Mouse (Mus musculus) v-Abl transformed pro-B cells (cell line): ENCODE measurements around the gene Mageb2.
"Not testable (repeated sequence)": the region's sequence is repeated elsewhere in the genome, so short reads cannot be mapped to it uniquely, and the experiment has no call there.

Experiments used
- in situ Hi-C, 2 experiments: fragments of 400-800 bp; cut with MboI; formaldehyde crosslinking; loops; one replicate each; pipeline ENCODE4 v1.15.1; 2025; ENCODE audit not compliant: unreplicated experiment in 2 of 2

Gene Mageb2

DNA sequence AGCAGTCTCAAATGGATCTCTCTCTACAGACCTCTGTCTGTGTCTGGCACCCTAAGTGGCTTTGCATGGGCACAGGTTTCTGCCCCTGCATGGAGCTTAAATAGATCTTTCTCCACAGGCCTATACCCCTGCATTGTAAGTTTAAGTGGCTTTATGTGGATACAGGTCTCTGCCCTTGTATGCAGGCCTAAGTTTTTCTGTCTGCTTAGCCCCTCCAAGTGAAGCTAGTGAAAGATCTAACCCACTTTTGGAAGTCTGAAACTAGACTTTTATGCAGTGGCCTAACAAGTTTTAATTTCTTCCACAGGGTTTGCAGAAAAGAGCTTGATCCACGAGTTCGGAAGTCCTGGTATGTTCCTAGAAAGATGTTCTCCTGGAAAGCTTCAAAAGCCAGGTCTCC lies at the start of gene Mageb2:
Gene Mageb2, plus strand, starts transcription at position 301 of the 400 bp plus-strand sequence.
- in situ Hi-C loops: not testable (repeated sequence)

DNA sequence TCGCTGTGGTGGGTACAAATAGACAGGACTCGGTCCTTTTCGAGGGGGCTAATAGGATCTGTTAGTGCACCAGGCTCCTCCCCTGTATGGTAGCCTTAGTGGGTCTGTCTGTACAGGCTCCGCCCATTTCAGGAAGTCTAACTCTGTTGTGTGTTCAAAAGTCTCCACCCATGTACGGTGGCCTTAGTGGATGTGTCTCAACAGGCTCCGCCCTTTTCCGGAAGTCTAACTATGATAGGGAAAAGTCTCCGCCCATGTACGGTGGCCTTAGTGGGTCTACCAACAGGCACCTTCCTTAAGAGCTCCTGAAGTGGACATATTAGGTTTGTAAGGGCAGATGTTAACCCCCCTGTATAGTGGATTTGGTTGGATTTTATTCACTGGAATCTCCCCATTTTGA lies 18.2 kb upstream of the Mageb2 start:
- in situ Hi-C loops: not testable (repeated sequence)
